Mouse (Mus musculus) small intestine, adult 2 months (tissue): ENCODE data around the gene Rbmy. TPM values are rescaled to one million over a fixed set of nuclear protein-coding genes. Genes with fewer than 3 reads are reported as not detected.
"Not testable (repeated sequence)": the region's sequence is repeated elsewhere in the genome, so short reads cannot be mapped to it uniquely, and the experiment has no call there.

Source experiments
- H3K27ac ChIP-seq: fragments of 200-500 bp; 2 replicates; pipeline ENCODE4 v1.5.1; 2012; ENCODE audit warnings: low read depth, low read length, control low read depth, inconsistent platforms; ENCODE audit not compliant: insufficient read depth
- H3K27me3 ChIP-seq: fragments of 200-500 bp; 2 replicates; pipeline ENCODE4 v1.6.1; 2012; ENCODE audit warnings: mild to moderate bottlenecking, moderate library complexity, low read length, inconsistent platforms; ENCODE audit not compliant: control insufficient read depth, insufficient read depth
- H3K36me3 ChIP-seq: fragments of 200-500 bp; 2 replicates; pipeline ENCODE4 v1.6.1; 2012; ENCODE audit warnings: mild to moderate bottlenecking, low read length, control low read depth, inconsistent platforms; ENCODE audit not compliant: control insufficient read depth, insufficient read depth
- H3K4me1 ChIP-seq: fragments of 200-500 bp; 2 replicates; pipeline ENCODE4 v1.6.1; 2012; ENCODE audit warnings: low read length, inconsistent platforms, mixed read lengths; ENCODE audit not compliant: control insufficient read depth, insufficient read depth, insufficient read length
- H3K4me3 ChIP-seq: fragments of 200-500 bp; 2 replicates; pipeline ENCODE4 v1.5.1; 2012; ENCODE audit warnings: low read depth, mild to moderate bottlenecking, control low read depth, inconsistent platforms, low read length, moderate library complexity
- WGBS: fragments of 180-500 bp; shearing (Covaris S2); methylation state at CpG from one replicate; pipeline ENCODE4 v1.1.7; 2018; 5-methylcytosine and 5-hydroxymethylcytosine counted together
- polyA plus RNA-seq: library from polyadenylated mRNA; depleted of rRNA; stranded (reverse); fragments of >200 nt; gene quantifications from 2 replicates; pipeline ENCODE4 v1.2.3, GENCODE M21; 2012; rRNA removed

Rbmy gene
- not detected in 2 replicates for polyA plus RNA-seq

- H3K4me3 ChIP-seq, H3K27ac ChIP-seq, H3K27me3 ChIP-seq, H3K36me3 ChIP-seq, H3K4me1 ChIP-seq: not testable (repeated sequence)
- no CpG with 5 or more reads among the region's 9 CpGs for WGBS
Measured at GRCm38 (mm10) chrY:2830380-2830779, at the start of gene Rbmy, which contains the start of gene Gm10256. Gene Rbmy, plus strand, starts transcription at chrY:2830680. Gene Gm10256, plus strand, starts transcription at chrY:2830699.

- no CpG with 5 or more reads among the region's 8 CpGs for WGBS
- not testable (repeated sequence) for H3K27ac ChIP-seq
Measured at GRCm38 (mm10) chrY:2796105-2796504, 34.4 kb upstream of the Rbmy start, which contains the start of gene Gm4064. Gene Gm4064, minus strand, starts transcription at chrY:2796205.

More at GRCm38 (mm10) chrY:2796105-2796504, 34.4 kb upstream of the Rbmy start, which contains the start of gene Gm4064:
- not testable (repeated sequence) for H3K36me3 ChIP-seq, H3K27me3 ChIP-seq, H3K4me3 ChIP-seq, H3K4me1 ChIP-seq

Other genes starting within 250 kb of the Rbmy start
- not detected in 2 replicates for gene H2al2c, start 231.6 kb upstream of the Rbmy start, polyA plus RNA-seq
- not detected in 2 replicates for gene Sry, start 167.0 kb upstream of the Rbmy start, polyA plus RNA-seq
- gene H2al2b, start 110.0 kb upstream of the Rbmy start, polyA plus RNA-seq: not detected in 2 replicates
- not detected in 2 replicates for gene Gm4064, start 34.5 kb upstream of the Rbmy start, polyA plus RNA-seq
- not detected in 2 replicates for gene Gm10256, start within 50 bp of the Rbmy start, polyA plus RNA-seq
- not detected in 2 replicates for gene Gm10352, start 70.3 kb downstream of the Rbmy start, polyA plus RNA-seq
- not detected in 2 replicates for gene Gm29289, start 101.9 kb downstream of the Rbmy start, polyA plus RNA-seq